Mouse (Mus musculus): Measurements from ENCODE around the gene Smpd3.

DNA sequence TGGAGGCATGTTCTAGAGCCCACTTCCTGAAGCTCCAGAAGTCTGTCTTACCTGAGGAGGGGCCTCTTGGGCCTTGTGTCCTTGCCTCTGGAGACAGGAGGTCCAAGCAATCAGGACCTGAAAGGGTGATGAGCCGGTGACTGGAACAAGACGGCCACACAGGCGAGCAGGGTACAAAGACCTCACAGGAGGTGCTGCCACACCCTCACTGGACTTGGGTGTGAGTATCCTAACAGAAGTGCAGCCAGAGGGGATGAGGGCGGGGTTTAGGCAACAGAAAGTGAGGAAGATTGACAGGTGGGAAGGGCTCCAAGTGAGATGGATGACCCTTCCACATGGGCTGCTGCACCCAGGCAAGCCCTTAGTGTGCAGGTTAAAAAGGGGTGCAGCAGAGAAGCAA, 56.9 kb downstream of the Smpd3 start:
- no peak for TF ChIP-seq CTCF (IDR thresholded peaks at IDR 0.05; ENCODE audit: low read depth)
- no peak for TF ChIP-seq EP300 (IDR thresholded peaks at IDR 0.05; ENCODE audit: low read depth)

All from liver, postnatal 0 days (tissue).